ENCODE assay signal across 31 mouse cellular contexts in the genomic region with DNA sequence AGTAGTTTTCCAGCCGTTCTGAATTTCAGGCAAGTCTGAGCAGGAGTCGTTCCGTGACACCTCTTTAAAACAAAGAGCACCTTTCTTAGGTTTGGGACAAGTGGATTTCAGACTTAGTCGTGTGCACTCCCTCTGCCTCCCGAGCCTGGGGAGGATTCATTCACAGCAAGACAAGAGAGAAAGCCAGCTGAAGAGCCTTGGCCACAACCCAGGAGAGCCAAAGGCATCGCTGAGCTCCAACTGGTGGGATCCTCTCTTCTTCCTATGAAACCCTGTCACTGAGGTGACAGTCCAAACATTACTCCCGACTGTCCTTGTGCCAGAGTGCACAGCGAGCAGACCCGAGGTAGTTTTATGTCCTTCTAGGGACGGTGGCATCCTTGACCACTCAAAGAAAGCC. TPM values are rescaled to one million over a fixed set of nuclear protein-coding genes. Genes with fewer than 3 reads are reported as not detected.
A peak's percentile ranks its signal among the peaks of the same experiment; 100 is the strongest.
DNase-seq lines count a peak whose midpoint lies in the region; ATAC-seq lines count a peak whose summit lies in the region.
"Had no signal": no experiment of that assay in that cellular context is flagged by ENCODE, and none has a peak within 500 bp of the region (broad histone marks: within the 10 kb centered on the region; RNA-seq: fewer than 3 reads in every experiment).

No protein-coding gene starts in this region.

- DNase-seq in cerebellum, postnatal 25 days: peak; percentile 44 to 54
- DNase-seq in cerebellum, postnatal 36 days: no peak
- peak; percentile 21 for DNase-seq in left cerebral cortex, postnatal 4 days
- DNase-seq in left cerebral cortex, postnatal 36 days (ENCODE audit: low spot score in 2 of 2): no peak
- peak; percentile 3 for DNase-seq in right cerebral cortex, postnatal 14 days
- no peak for DNase-seq in right cerebral cortex, adult 2 months (ENCODE audit: low spot score in 2 of 2)
- DNase-seq: adrenal gland, adult 2 months; adrenal gland, postnatal 14 days; B cell, adult 2 months; cerebellum, adult 2 months; cerebellum, adult 9-11 months; gastrocnemius, postnatal 25 days; heart, adult 2 months; heart, postnatal 14 days; heart, postnatal 4 days had no signal

- ATAC-seq in activated CD4-positive, CD25-positive, alpha-beta regulatory T cell, adult 4 months: no peak
- ATAC-seq: forebrain, embryonic 13.5 days; forebrain, embryonic 16.5 days; hindbrain, postnatal 0 days; inflammation-experienced regulatory T-cells, adult 6 months; Patski had no signal

- intact Hi-C loops in left cerebral cortex, postnatal 4 days (cut with DNase I): loop anchor here (10.0 kb wide), 1 partner anchor 426 kb away; no protein-coding TSS in a partner anchor
- intact Hi-C loops in left cerebral cortex, postnatal 36 days (cut with DNase I): loop anchor here (10.0 kb wide), 1 partner anchor 616 kb away; no protein-coding TSS in a partner anchor

RNA-seq across cellular contexts. Expression of a gene that starts 10.7 kb away (rescaled TPM):
- total RNA-seq in left cerebral cortex, postnatal 4 days (2021): not detected
- total RNA-seq in left cerebral cortex, postnatal 36 days (2021): not detected
- polyA plus RNA-seq in activated CD4-positive, CD25-positive, alpha-beta regulatory T cell, adult 4 months (2017; shearing (Covaris generic)): not detected
- total RNA-seq: adrenal gland, adult 2 months; adrenal gland, postnatal 14 days; adrenal gland, postnatal 4 days; CH12.LX; gastrocnemius, adult 18-20 months; gastrocnemius, postnatal 25 days; granulocyte monocyte progenitor cell, adult 5-6 weeks; heart, adult 2 months; heart, postnatal 14 days; heart, postnatal 4 days; hindbrain, postnatal 0 days had no signal
- polyA plus RNA-seq: adrenal gland, adult 2 months; brain, embryonic 14.5 days; cerebellum, adult 2 months; embryonic facial prominence, embryonic 11.5 days; embryonic facial prominence, embryonic 14.5 days; G1E; heart, adult 2 months; heart, embryonic 13.5 days; heart, embryonic 16.5 days; inflammation-experienced regulatory T-cells, adult 6 months; Patski had no signal

RNA-seq across cellular contexts. Expression of a gene that starts 43.9 kb away (rescaled TPM):
- 100 to 1,000 TPM; 130 to 134 TPM for total RNA-seq in left cerebral cortex, postnatal 4 days (2021)
- 100 to 1,000 TPM; 161 to 181 TPM for total RNA-seq in left cerebral cortex, postnatal 36 days (2021)
- not detected for polyA plus RNA-seq in activated CD4-positive, CD25-positive, alpha-beta regulatory T cell, adult 4 months (2017; shearing (Covaris generic))
- total RNA-seq: CH12.LX; granulocyte monocyte progenitor cell, adult 5-6 weeks had no signal
- polyA plus RNA-seq: G1E; inflammation-experienced regulatory T-cells, adult 6 months had no signal

Comparison
In these comparisons a context has a peak if more than half of its experiments do, and no peak if none do; other contexts are left out.
1. DNase-seq: peak in cerebellum, postnatal 25 days (2 of 2), left cerebral cortex, postnatal 4 days (single experiment) and right cerebral cortex, postnatal 14 days (single experiment); none in cerebellum, postnatal 36 days (0 of 2), left cerebral cortex, postnatal 36 days (0 of 2) and right cerebral cortex, adult 2 months (0 of 2).